Mouse (Mus musculus) limb, embryonic 15.5 days (tissue): ENCODE measurements at regions not wholly inside any gene's neighbourhood (a gene's known extent, or its start where the extent isn't known, plus 50 kb on each side); places are given as distances from the start of the nearest gene placed in this dataset.

Experiments
- ATAC-seq: fragments of 200-750 bp; cut with Nextera tagmentation; 2 replicates; pipeline ENCODE4 v1.8.0; 2017; ENCODE audit warnings: low read depth, moderate TSS enrichment; ENCODE audit not compliant: insufficient number of reproducible peaks, low FRiP score, low TSS enrichment
- H3K27ac ChIP-seq: fragments of 300-500 bp; sonication (generic); 2 replicates; pipeline ENCODE4 v1.5.1; 2015; ENCODE audit warnings: moderate library complexity, mild to moderate bottlenecking, inconsistent platforms
- H3K27me3 ChIP-seq: fragments of 300-500 bp; sonication (generic); 2 replicates; pipeline ENCODE4 v1.6.1; 2015; ENCODE audit warnings: inconsistent platforms
- H3K36me3 ChIP-seq: fragments of 300-500 bp; sonication (generic); 2 replicates; pipeline ENCODE4 v1.6.1; 2015; ENCODE audit warnings: inconsistent platforms
- H3K4me1 ChIP-seq: fragments of 300-500 bp; sonication (generic); 2 replicates; pipeline ENCODE4 v1.6.1; 2015; ENCODE audit warnings: inconsistent platforms
- H3K4me2 ChIP-seq: fragments of 300-500 bp; sonication (generic); 2 replicates; pipeline ENCODE4 v1.6.1; 2015; ENCODE audit warnings: mild to moderate bottlenecking, inconsistent platforms
- H3K4me3 ChIP-seq: fragments of 300-500 bp; sonication (generic); 2 replicates; pipeline ENCODE4 v1.5.1; 2015; ENCODE audit warnings: mild to moderate bottlenecking, inconsistent platforms
- H3K9ac ChIP-seq: fragments of 300-500 bp; sonication (generic); 2 replicates; pipeline ENCODE4 v1.6.1; 2015; ENCODE audit warnings: inconsistent platforms
- H3K9me3 ChIP-seq: fragments of 300-500 bp; sonication (generic); 2 replicates; pipeline ENCODE4 v1.6.1; 2016; ENCODE audit warnings: inconsistent platforms
- WGBS: fragments of 180-500 bp; shearing (Covaris S2); methylation state at CpG from one replicate; pipeline ENCODE4 v1.1.7; 2015; 5-methylcytosine and 5-hydroxymethylcytosine counted together

- Histone ChIP-seq H3K9me3 (no peaks in the 10 kb centered on the region), H3K27me3 (no peaks in the 10 kb centered on the region), H3K9ac (no peak overlapping the region), H3K4me2 (no peak overlapping the region), H3K36me3 (no peaks in the 10 kb centered on the region), H3K4me1 (no peaks in the 10 kb centered on the region), H3K27ac (no peak overlapping the region), H3K4me3 (no peak overlapping the region)
- no peak for ATAC-seq
- WGBS = 80% methylated on average over 4 of the region's 4 CpGs
Measured at GRCm38 (mm10) chr1:142838663-142839062, 801.8 kb upstream of the B3galt2 start.

GRCm38 (mm10) chr1:142867024-142867700 is 773.3 kb upstream of the B3galt2 start:
- Histone ChIP-seq H3K27me3 (no peaks in the 10 kb centered on the region), H3K27ac (no peak overlapping the region), H3K9ac (no peak overlapping the region), H3K4me3 (no peak overlapping the region), H3K4me1 (no peaks in the 10 kb centered on the region), H3K9me3 (no peaks in the 10 kb centered on the region), H3K4me2 (no peak overlapping the region), H3K36me3 (no peaks in the 10 kb centered on the region)
- 79% methylated on average over 4 of the region's 4 CpGs for WGBS
- no peak for ATAC-seq

- Histone ChIP-seq H3K27ac (no peak overlapping the region), H3K36me3 (no peaks in the 10 kb centered on the region), H3K9me3 (no peaks in the 10 kb centered on the region), H3K4me2 (no peak overlapping the region), H3K9ac (no peak overlapping the region), H3K4me1 (no peaks in the 10 kb centered on the region), H3K4me3 (no peak overlapping the region), H3K27me3 (no peaks in the 10 kb centered on the region)
- ATAC-seq = no peak
Measured at GRCm38 (mm10) chr1:142891842-142892241, 748.6 kb upstream of the B3galt2 start.

- Histone ChIP-seq H3K9me3 (no peaks in the 10 kb centered on the region), H3K36me3 (no peaks in the 10 kb centered on the region), H3K4me3 (no peak overlapping the region), H3K9ac (no peak overlapping the region), H3K27me3 (no peaks in the 10 kb centered on the region), H3K4me2 (no peak overlapping the region), H3K4me1 (no peaks in the 10 kb centered on the region), H3K27ac (no peak overlapping the region)
- no peak for ATAC-seq
- 82% methylated on average over 2 of the region's 2 CpGs for WGBS
Measured at GRCm38 (mm10) chr1:142893156-142893555, 747.3 kb upstream of the B3galt2 start.

- no peak overlapping the region for H3K9ac ChIP-seq
- H3K9me3 ChIP-seq = no peaks in the 10 kb centered on the region
Measured at GRCm38 (mm10) chr1:142894145-142894544, 746.3 kb upstream of the B3galt2 start.

GRCm38 (mm10) chr1:142895081-142895480 is 745.4 kb upstream of the B3galt2 start:
- Histone ChIP-seq H3K36me3 (no peaks in the 10 kb centered on the region), H3K27ac (no peak overlapping the region), H3K9ac (no peak overlapping the region), H3K9me3 (no peaks in the 10 kb centered on the region), H3K4me2 (no peak overlapping the region), H3K4me1 (no peaks in the 10 kb centered on the region), H3K27me3 (no peaks in the 10 kb centered on the region), H3K4me3 (no peak overlapping the region)
- ATAC-seq = no peak
- WGBS = 53% methylated on average over 1 of the region's 1 CpGs

More at GRCm38 (mm10) chr1:142894145-142894544, 746.3 kb upstream of the B3galt2 start:
- H3K27ac ChIP-seq = no peak overlapping the region
- H3K36me3 ChIP-seq = no peaks in the 10 kb centered on the region
- H3K4me2 ChIP-seq = no peak overlapping the region
- H3K27me3 ChIP-seq = no peaks in the 10 kb centered on the region
- no peaks in the 10 kb centered on the region for H3K4me1 ChIP-seq
- no peak overlapping the region for H3K4me3 ChIP-seq
- no peak for ATAC-seq

- Histone ChIP-seq H3K9ac (no peak overlapping the region), H3K4me3 (no peak overlapping the region), H3K27ac (no peak overlapping the region), H3K27me3 (no peaks in the 10 kb centered on the region), H3K4me1 (no peaks in the 10 kb centered on the region), H3K36me3 (no peaks in the 10 kb centered on the region), H3K9me3 (no peaks in the 10 kb centered on the region), H3K4me2 (no peak overlapping the region)
- 81% methylated on average over 4 of the region's 4 CpGs for WGBS
- ATAC-seq = no peak
Measured at GRCm38 (mm10) chr1:142909907-142910306, 730.6 kb upstream of the B3galt2 start.

- Histone ChIP-seq H3K27ac (no peak overlapping the region), H3K36me3 (no peaks in the 10 kb centered on the region), H3K9me3 (no peaks in the 10 kb centered on the region), H3K9ac (no peak overlapping the region), H3K4me1 (no peaks in the 10 kb centered on the region), H3K27me3 (no peaks in the 10 kb centered on the region), H3K4me3 (no peak overlapping the region), H3K4me2 (no peak overlapping the region)
- WGBS = 80% methylated on average over 3 of the region's 3 CpGs
- ATAC-seq = no peak
Measured at GRCm38 (mm10) chr1:142956686-142957085, 683.8 kb upstream of the B3galt2 start.

GRCm38 (mm10) chr1:142971475-142971874 is 669.0 kb upstream of the B3galt2 start:
- H3K27me3 ChIP-seq = no peaks in the 10 kb centered on the region
- no peak for ATAC-seq
- H3K36me3 ChIP-seq = no peaks in the 10 kb centered on the region
- H3K9ac ChIP-seq = no peak overlapping the region
- no peaks in the 10 kb centered on the region for H3K9me3 ChIP-seq
- no peak overlapping the region for H3K4me3 ChIP-seq
- no peak overlapping the region for H3K4me2 ChIP-seq
- no peak overlapping the region for H3K27ac ChIP-seq
- no peaks in the 10 kb centered on the region for H3K4me1 ChIP-seq

- Histone ChIP-seq H3K36me3 (no peaks in the 10 kb centered on the region), H3K4me3 (no peak overlapping the region), H3K9me3 (no peaks in the 10 kb centered on the region), H3K27me3 (no peaks in the 10 kb centered on the region), H3K27ac (no peak overlapping the region), H3K9ac (no peak overlapping the region), H3K4me1 (no peaks in the 10 kb centered on the region), H3K4me2 (no peak overlapping the region)
- 71% methylated on average over 2 of the region's 2 CpGs for WGBS
- ATAC-seq = no peak
Measured at GRCm38 (mm10) chr1:142973387-142973786, 667.1 kb upstream of the B3galt2 start.

GRCm38 (mm10) chr1:142982994-142983393 is 657.5 kb upstream of the B3galt2 start:
- Histone ChIP-seq H3K9ac (no peak overlapping the region), H3K9me3 (no peaks in the 10 kb centered on the region), H3K4me1 (no peaks in the 10 kb centered on the region), H3K27me3 (no peaks in the 10 kb centered on the region), H3K36me3 (no peaks in the 10 kb centered on the region), H3K4me3 (no peak overlapping the region), H3K4me2 (no peak overlapping the region), H3K27ac (no peak overlapping the region)
- 75% methylated on average over 5 of the region's 5 CpGs for WGBS
- ATAC-seq = no peak

- WGBS = 82% methylated on average over 3 of the region's 3 CpGs
- no peak overlapping the region for H3K9ac ChIP-seq
- no peak for ATAC-seq
Measured at GRCm38 (mm10) chr1:142983641-142984040, 656.8 kb upstream of the B3galt2 start.

GRCm38 (mm10) chr1:142985516-142985915 is 654.9 kb upstream of the B3galt2 start:
- no peaks in the 10 kb centered on the region for H3K27me3 ChIP-seq
- no peaks in the 10 kb centered on the region for H3K36me3 ChIP-seq
- H3K27ac ChIP-seq = no peak overlapping the region
- no peak overlapping the region for H3K4me2 ChIP-seq
- no peak overlapping the region for H3K9ac ChIP-seq
- H3K4me1 ChIP-seq = no peaks in the 10 kb centered on the region
- WGBS = 35% methylated on average over 1 of the region's 1 CpGs
- no peaks in the 10 kb centered on the region for H3K9me3 ChIP-seq
- no peak overlapping the region for H3K4me3 ChIP-seq
- ATAC-seq = no peak

More at GRCm38 (mm10) chr1:142983641-142984040, 656.8 kb upstream of the B3galt2 start:
- no peak overlapping the region for H3K4me3 ChIP-seq
- H3K27me3 ChIP-seq = no peaks in the 10 kb centered on the region
- no peak overlapping the region for H3K27ac ChIP-seq
- H3K9me3 ChIP-seq = no peaks in the 10 kb centered on the region
- H3K4me2 ChIP-seq = no peak overlapping the region
- no peaks in the 10 kb centered on the region for H3K36me3 ChIP-seq
- H3K4me1 ChIP-seq = no peaks in the 10 kb centered on the region
